Mouse (Mus musculus) lung, postnatal 0 days (tissue): ENCODE results near the gene Pld5. TPM values are rescaled to one million over a fixed set of nuclear protein-coding genes. Genes with fewer than 3 reads are reported as not detected.

Experiments used
- ATAC-seq: fragments of 200-750 bp; cut with Nextera tagmentation; 2 replicates; pipeline ENCODE4 v1.8.0; 2017; ENCODE audit warnings: moderate library complexity
- DNase-seq: peaks from one replicate; pipeline ENCODE4 v3.0.0-alpha.2; 2016; ENCODE audit warnings: low spot score
- H3K27ac ChIP-seq: fragments of 300-500 bp; sonication (generic); 2 replicates; pipeline ENCODE4 v1.5.1; 2014; ENCODE audit warnings: antibody characterized with exemption, mild to moderate bottlenecking, low read length, mixed read lengths
- H3K27me3 ChIP-seq: fragments of 300-500 bp; sonication (generic); replicated peaks from 2 replicates; pipeline ENCODE4 v1.6.1; 2014; ENCODE audit warnings: low read length, mixed read lengths; ENCODE audit not compliant: insufficient read depth
- H3K36me3 ChIP-seq: fragments of 300-500 bp; sonication (generic); 2 replicates; pipeline ENCODE4 v1.6.1; 2014; ENCODE audit warnings: low read length, mixed read lengths; ENCODE audit not compliant: insufficient read depth
- H3K4me1 ChIP-seq: fragments of 300-500 bp; sonication (generic); 2 replicates; pipeline ENCODE4 v1.6.1; 2014; ENCODE audit warnings: antibody characterized with exemption, low read depth, low read length, mixed read lengths; ENCODE audit not compliant: insufficient read depth
- H3K4me2 ChIP-seq: fragments of 300-500 bp; sonication (generic); replicated peaks from 2 replicates; pipeline ENCODE4 v1.6.1; 2014; ENCODE audit warnings: low read depth, mild to moderate bottlenecking, low read length, moderate library complexity, mixed read lengths
- H3K4me3 ChIP-seq: fragments of 300-500 bp; sonication (generic); 2 replicates; pipeline ENCODE4 v1.5.1; 2014; ENCODE audit warnings: low read depth, low read length
- H3K9ac ChIP-seq: fragments of 300-500 bp; sonication (generic); replicated peaks from 2 replicates; pipeline ENCODE4 v1.6.1; 2014; ENCODE audit warnings: low read depth, mild to moderate bottlenecking
- H3K9me3 ChIP-seq: fragments of 300-500 bp; sonication (generic); 2 replicates; pipeline ENCODE4 v1.6.1; 2016; ENCODE audit warnings: low read length, mixed read lengths
- CTCF ChIP-seq: IDR thresholded peaks from 2 replicates; pipeline ENCODE4 v1.5.1; 2016; ENCODE audit warnings: antibody characterized with exemption, mild to moderate bottlenecking
- EP300 ChIP-seq: IDR thresholded peaks from 2 replicates; pipeline ENCODE4 v1.6.1; 2016; ENCODE audit warnings: antibody characterized with exemption, mild to moderate bottlenecking, control low read depth
- WGBS: fragments of 180-500 bp; shearing (Covaris S2); extraction: QIAGEN DNeasy Blood & Tissue Kit; methylation state at CpG from one replicate; pipeline ENCODE4 v1.1.7; 2014; 5-methylcytosine and 5-hydroxymethylcytosine counted together
- polyA plus RNA-seq: library from polyadenylated mRNA; unstranded; fragments of >200 nt; fragmentation: Nextera tagmentation; extraction: Ambion mirVana; gene quantifications from 2 replicates; pipeline ENCODE4 v1.2.1, GENCODE M21; 2015

Pld5 gene
- polyA plus RNA-seq, 1 experiment from 2014 or later: 0.26 TPM

GRCm38 (mm10) chr1:176212922-176213644, 62.0 kb downstream of the Pld5 start:
- Histone ChIP-seq H3K4me3 (no peak overlapping the region), H3K27ac (no peak overlapping the region), H3K4me2 (peak overlapping the region; percentile 17; the same call in 1 of the 2 replicates), H3K27me3 (no peaks in the 10 kb centered on the region), H3K4me1 (no peaks in the 10 kb centered on the region), H3K9ac (no peak overlapping the region), H3K36me3 (no peaks in the 10 kb centered on the region), H3K9me3 (no peaks in the 10 kb centered on the region)
- TF ChIP-seq EP300 (no peak), CTCF (no peak)
- 55% methylated on average over 9 of the region's 9 CpGs for WGBS
- no peak for DNase-seq
- no peak for ATAC-seq

GRCm38 (mm10) chr1:176210803-176211202, 64.3 kb downstream of the Pld5 start:
- Histone ChIP-seq H3K27me3 (no peaks in the 10 kb centered on the region), H3K9me3 (no peaks in the 10 kb centered on the region), H3K36me3 (no peaks in the 10 kb centered on the region), H3K9ac (no peak overlapping the region), H3K4me1 (no peaks in the 10 kb centered on the region), H3K27ac (no peak overlapping the region), H3K4me3 (no peak overlapping the region), H3K4me2 (no peak overlapping the region)
- ATAC-seq (no peak), DNase-seq (no peak)
- WGBS: 95% methylated on average over 1 of the region's 1 CpGs
- no peak for TF ChIP-seq CTCF
- no peak for TF ChIP-seq EP300

GRCm38 (mm10) chr1:176208014-176208413, 67.1 kb downstream of the Pld5 start:
- Histone ChIP-seq H3K4me1 (no peaks in the 10 kb centered on the region), H3K9me3 (no peaks in the 10 kb centered on the region), H3K27me3 (no peaks in the 10 kb centered on the region), H3K36me3 (no peaks in the 10 kb centered on the region), H3K27ac (no peak overlapping the region), H3K9ac (no peak overlapping the region), H3K4me3 (no peak overlapping the region), H3K4me2 (no peak overlapping the region)
- TF ChIP-seq EP300 (no peak), CTCF (no peak)
- WGBS: 68% methylated on average over 2 of the region's 2 CpGs
- ATAC-seq: no peak
- no peak for DNase-seq

- Histone ChIP-seq H3K4me3 (no peak overlapping the region), H3K4me2 (no peak overlapping the region), H3K9me3 (no peaks in the 10 kb centered on the region), H3K9ac (no peak overlapping the region), H3K4me1 (no peaks in the 10 kb centered on the region), H3K36me3 (no peaks in the 10 kb centered on the region), H3K27me3 (no peaks in the 10 kb centered on the region), H3K27ac (no peak overlapping the region)
- 61% methylated on average over 3 of the region's 3 CpGs for WGBS
- TF ChIP-seq CTCF (no peak), EP300 (no peak)
- no peak for DNase-seq
- no peak for ATAC-seq
Observed at GRCm38 (mm10) chr1:176202360-176202759, 72.8 kb downstream of the Pld5 start.

GRCm38 (mm10) chr1:176197036-176197766, 77.9 kb downstream of the Pld5 start:
- Histone ChIP-seq H3K9me3 (no peaks in the 10 kb centered on the region), H3K4me3 (no peak overlapping the region), H3K9ac (no peak overlapping the region), H3K36me3 (no peaks in the 10 kb centered on the region), H3K27ac (no peak overlapping the region), H3K27me3 (no peaks in the 10 kb centered on the region), H3K4me2 (no peak overlapping the region), H3K4me1 (no peaks in the 10 kb centered on the region)
- DNase-seq (no peak), ATAC-seq (no peak)
- TF ChIP-seq EP300: no peak
- no peak for TF ChIP-seq CTCF
- 81% methylated on average over 6 of the region's 6 CpGs for WGBS

GRCm38 (mm10) chr1:176196341-176196740, 78.8 kb downstream of the Pld5 start:
- H3K27me3 ChIP-seq: no peaks in the 10 kb centered on the region
- H3K9me3 ChIP-seq: no peaks in the 10 kb centered on the region
- H3K4me1 ChIP-seq: no peaks in the 10 kb centered on the region
- TF ChIP-seq EP300: no peak
- no peak for TF ChIP-seq CTCF
- no peaks in the 10 kb centered on the region for H3K36me3 ChIP-seq
- WGBS: 74% methylated on average over 4 of the region's 4 CpGs
- DNase-seq (no peak), ATAC-seq (no peak)
- H3K4me2 ChIP-seq: no peak overlapping the region
- no peak overlapping the region for H3K4me3 ChIP-seq
- H3K9ac ChIP-seq: no peak overlapping the region
- H3K27ac ChIP-seq: no peak overlapping the region
